Mouse (Mus musculus) testis, postnatal 14 days (tissue): ENCODE measurements around the gene Ralgps1.

Source experiments
- DNase-seq: peaks from one replicate; pipeline ENCODE4 v3.0.0; 2021; ENCODE audit warnings: low spot score

Gene Ralgps1

DNA sequence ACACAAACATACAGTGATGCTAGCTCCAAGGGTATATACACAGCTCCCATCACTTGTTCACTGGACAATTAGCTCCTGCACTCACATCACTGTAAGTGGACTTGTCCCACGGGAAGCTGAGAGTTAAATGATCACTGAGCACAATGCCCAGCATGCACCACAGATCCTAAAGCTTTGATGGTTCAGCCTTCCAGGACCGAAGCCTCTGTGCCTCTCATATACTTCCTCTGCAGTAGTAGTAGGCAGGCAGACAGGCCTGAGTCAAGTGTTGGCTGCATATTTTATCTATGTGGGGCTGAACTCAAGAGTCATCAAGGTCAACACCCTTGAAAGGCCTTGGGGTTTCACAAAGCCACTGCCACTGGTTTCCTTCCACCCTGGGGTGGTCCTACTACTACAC lies 49.6 kb downstream of the Ralgps1 start:
- no peak for DNase-seq

DNA sequence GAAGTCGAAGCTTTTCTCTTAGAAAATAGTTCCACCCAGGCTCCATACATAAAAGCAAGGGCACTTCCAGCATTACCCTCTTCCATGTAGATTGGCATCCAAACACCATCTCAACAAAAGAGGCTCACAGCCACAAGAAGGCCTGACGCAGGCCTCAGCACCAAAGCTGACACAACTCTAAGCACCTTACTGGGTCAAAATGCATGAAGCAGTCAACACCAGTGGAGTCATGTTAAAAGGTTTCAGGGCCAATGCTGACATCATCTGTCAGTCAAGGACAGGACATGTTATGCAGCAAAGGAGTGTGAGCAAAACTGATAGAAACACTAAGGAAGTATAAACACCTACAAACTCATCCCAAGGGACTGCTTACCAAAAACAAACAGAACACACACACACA lies 50.3 kb downstream of the Ralgps1 start:
- no peak for DNase-seq

DNA sequence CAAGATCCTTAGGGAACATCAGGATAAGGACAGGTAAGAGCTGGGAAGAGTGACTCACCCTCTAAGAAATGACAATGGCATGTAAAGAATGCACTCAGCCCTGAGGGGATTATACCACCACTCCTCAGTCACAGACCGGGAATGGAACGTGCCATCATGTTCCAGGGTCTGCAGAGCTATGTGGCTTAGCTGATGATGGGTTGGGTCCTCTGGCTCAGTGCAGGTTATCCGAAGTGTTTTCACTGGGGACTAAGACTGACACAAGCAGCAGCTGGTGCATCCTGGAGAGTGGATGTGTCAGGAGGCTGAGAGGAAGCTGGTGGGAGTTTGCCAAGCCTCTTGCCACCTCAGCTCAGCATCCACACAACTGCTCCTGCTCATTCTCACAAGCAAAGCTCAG lies 50.7 kb downstream of the Ralgps1 start:
- DNase-seq: no peak

DNA sequence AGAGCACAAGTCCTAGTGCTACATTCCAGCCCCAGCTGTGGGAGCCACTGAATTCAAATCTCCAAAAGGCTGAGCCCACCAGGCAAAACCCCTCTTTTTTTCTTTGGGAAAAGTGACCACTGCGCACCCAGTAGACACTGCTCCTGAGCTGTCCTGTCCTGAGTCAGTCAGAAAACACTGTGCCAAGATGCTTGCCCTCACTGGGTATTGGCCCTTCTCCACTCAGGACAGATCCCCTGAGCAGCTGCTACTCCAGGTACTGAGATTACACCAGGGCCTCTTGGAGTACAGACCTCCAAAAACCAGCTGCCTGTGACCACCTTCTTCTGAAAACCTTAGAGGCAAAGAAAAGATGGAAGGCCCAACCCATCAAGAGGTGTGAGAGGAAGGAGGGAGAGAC lies 51.4 kb downstream of the Ralgps1 start:
- DNase-seq: no peak

DNA sequence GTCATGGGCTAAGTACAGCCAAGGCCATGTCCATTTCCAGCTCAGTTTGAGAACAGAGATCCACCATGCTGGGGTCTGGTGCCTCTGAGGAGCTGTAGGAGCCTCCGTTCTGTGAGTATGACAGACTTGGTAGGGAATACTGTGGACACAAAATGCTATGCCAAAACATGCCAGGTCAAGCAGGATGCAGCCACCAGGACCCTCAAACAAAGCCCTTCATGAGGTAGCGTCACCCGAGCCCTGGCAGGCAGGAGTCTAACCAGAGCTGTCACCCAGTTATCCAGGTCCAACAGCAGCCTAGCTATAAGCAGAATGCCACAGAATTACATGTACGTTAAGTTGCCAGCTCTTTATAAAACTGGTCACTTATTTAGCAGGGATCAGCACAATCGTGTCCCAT lies 51.8 kb downstream of the Ralgps1 start:
- no peak for DNase-seq

DNA sequence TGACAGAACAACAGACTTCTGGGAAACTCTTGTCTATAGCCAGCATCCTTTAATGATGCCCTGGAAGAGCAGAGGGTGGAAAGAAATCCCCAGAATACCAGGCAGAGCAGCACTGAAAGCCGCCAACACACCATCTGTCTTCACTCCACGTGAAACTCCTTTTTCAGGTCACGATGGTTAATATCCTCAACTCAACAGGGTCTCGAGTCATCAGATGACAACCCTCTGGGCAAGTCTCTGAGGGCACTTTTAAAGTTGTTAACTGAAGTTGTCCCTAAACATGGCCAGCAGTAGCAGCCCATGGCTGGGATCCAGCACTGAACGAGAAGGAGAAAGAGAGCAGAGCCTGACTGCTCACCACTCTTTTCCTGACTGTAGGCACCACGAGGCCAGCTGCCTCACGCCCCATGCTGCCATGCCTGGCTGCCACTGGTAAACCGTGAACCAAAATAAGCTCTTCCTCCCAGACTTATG lies 52.8 kb downstream of the Ralgps1 start:
- no peak for DNase-seq

DNA sequence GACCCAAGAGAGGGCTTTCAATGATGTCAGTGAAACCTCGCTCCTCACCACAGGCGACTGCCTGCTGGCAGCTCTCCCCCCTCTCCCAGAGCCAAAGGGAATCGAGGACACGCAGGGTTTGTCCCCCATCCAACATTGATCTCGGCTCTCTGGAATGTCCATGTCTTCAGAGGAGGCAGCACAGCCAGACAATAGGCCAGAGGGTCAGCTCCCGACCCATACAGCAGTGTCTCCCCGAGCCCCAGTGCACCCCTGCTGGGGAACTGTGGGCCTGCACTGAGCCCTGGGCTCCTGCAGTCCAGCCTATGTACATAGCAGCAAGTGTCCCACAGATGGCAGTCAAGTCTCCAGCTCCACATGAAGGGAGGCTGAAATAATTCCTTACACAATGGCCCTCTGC lies 54.8 kb downstream of the Ralgps1 start:
- peak; percentile 71 for DNase-seq

DNA sequence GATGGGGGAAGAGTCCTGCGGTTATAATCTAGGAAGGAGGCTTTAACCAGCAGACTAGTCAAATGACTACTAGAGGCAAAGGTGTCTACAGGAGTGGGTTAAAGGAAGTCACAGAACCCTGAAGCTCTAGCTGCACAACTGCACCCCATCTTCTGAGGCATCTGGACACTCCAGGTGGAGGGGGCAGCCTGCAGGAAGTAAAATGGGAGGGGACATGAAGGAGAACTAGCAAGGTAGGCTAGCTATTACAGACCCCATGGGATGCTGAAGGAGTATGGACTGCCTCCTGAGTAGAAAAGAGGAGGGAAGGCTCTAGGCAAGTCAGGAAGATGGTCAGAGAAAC lies 55.3 kb downstream of the Ralgps1 start:
- DNase-seq: no peak

DNA sequence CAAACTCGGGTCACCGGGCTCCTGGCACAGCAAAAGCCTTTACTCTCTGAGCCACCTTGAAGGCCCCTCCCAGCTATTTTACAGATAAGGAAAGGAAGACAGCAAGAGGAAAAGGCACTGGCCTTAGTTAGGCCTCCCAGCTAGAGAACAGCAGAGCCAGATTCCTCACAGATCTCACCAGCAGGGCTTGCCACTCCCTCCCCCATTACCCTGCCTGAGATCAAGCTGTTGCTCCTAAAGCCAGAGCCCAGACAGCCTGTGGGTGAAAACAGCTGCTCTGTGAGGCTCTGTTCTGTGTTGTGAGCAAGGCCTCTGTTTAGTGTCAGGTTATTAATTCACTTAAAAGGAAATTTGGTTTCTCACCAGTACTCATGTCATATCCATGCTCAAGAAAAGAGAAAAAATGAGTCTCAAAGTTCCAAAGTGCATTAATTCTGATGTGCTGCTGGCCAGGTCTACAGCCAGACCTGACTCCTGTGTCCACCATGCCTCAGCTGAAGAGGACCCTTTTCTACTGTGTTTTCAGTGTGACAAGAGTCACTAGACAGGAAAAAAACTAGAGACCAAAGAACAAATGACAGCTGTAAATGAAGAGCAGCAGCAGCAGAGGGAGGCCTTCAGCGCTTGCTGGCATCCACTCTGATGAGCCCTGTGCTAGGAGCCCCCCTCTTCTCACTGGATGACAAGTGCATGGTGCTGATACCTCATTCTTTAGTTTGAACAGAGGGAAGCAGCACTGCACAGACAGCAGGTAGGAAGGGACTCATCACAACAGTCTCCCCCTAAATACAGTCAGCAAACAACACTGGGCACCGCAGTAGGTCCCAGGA lies 55.8 kb downstream of the Ralgps1 start:
- DNase-seq: no peak

DNA sequence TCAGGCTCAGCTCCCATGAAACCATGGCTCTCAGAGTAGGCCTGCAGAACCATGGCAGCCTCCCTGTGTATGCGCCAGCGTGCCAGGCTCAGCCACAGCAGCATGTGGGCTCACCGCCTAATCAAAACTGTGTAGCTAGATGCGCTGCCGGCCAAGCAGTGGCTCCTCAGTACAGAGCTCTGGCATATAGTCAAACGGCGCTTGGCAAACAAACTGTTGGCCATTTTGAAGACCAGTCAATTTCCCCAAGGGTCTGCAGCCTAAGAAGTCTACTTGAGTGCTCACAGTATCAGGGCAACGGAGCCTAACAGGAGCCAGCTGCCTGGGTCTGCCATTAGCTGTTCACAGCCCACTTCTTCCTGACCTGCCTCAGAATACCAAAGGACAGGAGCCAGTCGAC lies 61.9 kb downstream of the Ralgps1 start:
- DNase-seq: no peak

DNA sequence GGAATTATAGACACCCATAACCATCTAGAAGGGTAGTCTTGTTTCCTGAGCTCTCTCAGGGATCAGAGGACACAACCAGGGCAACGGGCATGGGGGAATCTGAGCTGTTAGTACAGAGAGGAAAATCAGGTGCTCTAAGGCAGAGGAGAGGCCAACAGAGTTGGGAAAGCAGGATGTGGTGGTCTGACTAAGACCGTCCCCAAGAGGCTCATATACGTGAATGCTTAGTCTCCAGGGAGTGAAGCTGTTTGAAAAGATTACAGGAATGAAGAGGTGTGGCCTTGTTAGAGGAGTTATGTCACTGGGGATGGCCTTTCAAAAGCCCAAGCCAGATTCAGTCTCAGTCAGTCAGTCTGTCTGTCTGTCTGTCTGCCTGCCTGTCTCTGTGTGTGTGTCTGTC lies 64.7 kb downstream of the Ralgps1 start:
- DNase-seq: no peak

DNA sequence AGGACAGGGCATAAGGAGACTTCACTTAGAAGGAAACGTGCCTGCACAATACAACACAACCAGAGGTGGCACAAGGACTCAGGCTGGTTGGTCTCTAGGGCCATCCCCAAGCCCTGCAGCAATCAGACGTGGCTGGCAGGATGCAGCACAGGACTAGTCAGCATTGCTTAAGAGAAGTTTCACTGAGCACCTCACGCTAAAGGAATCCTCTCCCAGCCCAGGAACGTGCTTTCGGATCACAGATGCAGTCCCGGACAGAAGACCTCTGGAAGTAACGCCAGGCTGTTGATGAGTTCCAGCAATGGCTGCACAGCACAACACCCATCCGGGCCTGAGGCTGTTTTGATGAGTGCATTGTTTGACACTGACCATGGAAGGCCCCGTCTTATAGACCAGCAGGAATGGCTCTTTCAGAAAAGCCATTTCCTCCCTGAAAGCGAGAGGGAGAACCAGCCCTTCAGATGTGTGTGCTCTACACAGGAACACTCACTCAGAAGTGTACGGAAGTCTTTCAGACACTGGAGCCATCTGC lies 67.8 kb downstream of the Ralgps1 start:
- DNase-seq: no peak

DNA sequence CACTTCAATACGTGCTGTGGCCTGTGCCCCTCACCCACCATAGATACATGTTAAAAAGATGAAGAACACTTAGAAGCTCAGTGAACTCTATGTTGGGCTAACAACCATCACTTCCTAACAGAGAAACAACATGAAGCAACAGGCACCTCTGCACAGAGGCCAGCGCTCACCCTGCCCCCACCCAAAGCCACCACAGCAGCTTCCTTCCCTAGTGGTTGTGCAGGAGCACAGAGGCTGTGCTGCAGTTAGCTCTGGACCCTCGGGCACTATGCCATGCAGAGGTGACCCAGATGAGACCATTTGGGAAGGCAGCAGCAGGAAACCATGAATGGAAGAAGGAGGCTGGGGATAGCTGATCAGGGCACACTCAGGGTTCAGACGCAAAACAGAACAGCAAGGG lies 68.5 kb downstream of the Ralgps1 start:
- no peak for DNase-seq

DNA sequence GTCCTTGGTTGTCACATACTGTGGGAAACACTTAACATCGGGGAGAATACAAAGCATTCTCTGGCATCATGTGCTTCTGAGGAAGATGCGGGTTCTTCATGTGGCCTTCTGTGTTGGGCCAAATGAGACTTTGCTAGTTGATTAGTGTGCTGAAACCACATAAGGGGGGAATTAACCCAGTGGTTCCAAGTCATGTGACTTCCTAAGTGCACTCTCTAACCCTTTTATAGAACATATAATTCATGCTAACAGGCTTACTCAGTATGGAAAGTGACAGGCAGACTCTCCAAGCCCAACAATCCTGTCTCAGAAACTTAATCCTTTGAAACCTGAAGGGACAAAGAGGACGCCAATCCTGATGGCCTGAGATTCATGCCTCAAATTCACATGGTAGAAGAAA lies 68.9 kb downstream of the Ralgps1 start:
- no peak for DNase-seq

DNA sequence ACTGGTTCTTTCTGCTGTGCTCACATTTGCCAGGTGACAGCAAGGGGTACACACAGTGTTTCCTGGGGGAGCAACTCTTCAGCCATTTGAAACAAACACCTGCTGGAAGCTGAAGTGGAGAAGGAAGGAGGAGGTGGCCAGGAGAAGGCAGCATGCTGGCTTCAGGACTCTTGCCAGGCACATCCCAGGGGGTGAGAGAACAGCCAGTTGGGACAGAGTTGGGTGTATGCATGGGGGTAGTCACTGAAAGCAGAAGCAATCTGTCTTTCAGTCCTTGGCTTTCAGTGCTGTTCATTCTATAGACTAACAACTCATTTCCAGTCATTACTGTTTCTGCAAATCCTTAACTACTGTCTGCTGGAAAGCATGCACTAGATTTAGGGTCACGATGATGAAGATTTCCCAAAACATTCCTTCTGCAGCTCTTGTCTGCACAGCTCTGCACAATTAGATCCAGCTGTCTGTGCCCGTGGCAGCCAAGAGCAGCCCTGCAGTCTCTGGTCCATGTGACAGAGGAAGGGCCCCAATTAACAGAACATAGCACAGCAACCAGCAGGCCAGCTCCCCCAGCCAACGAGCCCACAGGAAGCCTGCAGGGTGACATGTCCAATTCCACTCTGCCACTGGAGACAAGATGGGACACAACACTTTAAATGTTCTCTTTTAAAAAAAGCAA lies 70.8 kb downstream of the Ralgps1 start:
- no peak for DNase-seq

DNA sequence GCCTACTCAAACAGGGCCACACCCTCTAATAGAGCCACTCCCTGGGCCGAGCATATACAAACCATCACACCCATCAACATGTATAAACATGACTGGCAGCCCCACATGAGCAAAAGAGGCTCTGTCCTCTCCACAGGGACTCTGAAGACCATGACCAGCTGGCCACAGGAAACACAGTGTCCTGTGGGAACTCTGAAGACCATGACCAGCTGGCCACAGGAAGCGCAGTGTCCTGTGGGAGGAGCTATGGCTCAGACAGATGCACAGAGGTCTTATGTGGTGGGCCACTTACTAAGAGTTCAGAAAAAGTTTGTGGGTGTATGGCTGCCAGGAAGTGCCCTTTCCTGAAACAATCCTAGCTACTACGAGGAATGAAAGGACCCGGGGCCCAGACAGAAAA lies 72.4 kb downstream of the Ralgps1 start:
- DNase-seq: no peak

DNA sequence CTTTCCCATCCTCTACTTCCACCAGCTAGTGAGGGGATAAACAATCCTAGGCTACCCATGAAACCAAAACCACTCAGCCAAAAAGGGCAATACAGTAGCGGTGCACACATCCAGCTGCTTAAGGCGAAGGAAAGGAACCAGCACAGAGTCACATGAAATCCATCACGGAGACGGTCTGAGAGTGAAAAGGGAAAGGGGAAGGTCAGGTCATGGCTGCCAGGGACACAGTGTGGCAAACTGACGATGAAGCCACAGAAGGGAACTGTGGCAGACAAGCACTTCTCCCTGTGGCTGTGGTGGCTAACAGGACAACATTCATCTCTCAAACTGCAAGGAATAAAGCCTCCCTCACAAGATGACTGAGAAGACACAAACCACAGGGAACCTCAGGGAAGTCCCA lies 76.2 kb downstream of the Ralgps1 start:
- no peak for DNase-seq

DNA sequence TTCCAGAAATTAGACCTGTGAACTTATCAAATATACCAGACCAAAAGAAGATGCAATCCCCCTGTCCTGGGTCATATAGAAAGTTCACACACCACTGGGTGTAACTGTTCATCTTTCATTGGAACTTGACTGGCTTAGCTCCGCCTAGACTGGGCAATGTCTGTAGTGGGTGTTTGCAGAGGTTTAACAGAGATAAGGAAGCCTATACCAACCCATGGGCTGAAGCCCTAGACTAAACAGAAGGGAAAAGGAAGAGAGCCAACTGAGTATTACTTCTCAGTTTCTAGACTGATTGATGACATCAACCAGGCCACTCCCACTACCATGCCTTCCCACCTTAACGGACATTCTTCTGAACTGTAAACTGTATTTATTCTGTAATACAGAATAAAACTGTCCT lies 79.2 kb downstream of the Ralgps1 start:
- no peak for DNase-seq

DNA sequence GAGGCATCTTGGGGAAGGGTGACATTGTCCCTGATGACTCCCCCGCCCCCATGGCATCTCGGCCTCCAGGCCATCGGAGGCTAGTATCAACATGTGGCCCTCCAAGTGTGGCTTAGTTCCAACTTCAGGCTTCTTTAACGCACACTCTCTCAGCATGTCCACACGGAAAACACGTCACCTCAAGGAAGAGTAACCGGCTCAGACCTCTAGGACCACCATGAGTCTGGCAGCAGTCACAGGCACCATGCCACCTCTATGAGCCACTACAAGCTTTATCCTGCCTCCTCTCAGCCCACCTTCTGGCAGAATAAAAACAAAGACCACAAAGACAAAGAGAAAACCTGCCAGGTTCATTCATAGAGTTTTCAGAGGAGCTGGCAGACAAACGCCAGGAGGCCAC lies 80.8 kb downstream of the Ralgps1 start:
- no peak for DNase-seq

DNA sequence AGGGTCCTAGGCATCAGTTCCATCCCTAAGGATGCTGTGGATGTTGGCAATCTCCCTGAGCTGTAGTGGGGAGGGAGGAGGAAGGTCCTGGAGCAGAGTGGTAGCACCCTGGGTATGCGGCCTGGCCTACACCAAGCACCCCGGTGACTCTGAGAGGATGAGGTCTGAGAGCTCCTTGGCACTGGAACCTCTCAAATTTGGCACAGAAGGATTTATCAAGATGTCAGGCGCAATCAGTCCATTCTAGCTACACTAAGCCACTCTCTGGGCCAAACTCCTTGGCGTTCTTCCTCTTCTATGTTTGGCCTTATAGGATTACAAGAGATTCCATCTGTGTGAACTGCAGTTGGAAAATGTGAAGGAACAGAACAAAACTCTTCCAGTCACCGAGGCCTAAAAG lies 82.4 kb downstream of the Ralgps1 start:
- no peak for DNase-seq

DNA sequence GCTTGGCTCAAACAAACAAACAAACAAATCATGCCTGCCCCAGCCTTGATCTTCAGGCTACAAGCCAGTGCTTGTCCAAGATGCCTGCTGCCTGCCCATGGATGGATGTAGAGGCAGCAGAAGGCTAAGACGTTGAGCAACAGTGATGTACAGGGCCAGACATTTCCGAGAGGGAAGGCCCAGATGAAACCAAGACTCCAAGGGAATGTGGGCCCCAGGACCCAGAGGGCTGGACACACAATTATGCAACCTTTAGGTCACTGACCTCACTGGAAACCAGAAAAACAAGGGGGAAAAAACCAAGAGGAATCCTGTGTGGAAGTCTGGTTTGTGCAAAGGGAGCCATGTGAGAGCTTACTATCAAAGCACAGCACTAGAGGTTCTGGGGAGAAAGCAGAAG lies 87.6 kb downstream of the Ralgps1 start:
- DNase-seq: no peak

DNA sequence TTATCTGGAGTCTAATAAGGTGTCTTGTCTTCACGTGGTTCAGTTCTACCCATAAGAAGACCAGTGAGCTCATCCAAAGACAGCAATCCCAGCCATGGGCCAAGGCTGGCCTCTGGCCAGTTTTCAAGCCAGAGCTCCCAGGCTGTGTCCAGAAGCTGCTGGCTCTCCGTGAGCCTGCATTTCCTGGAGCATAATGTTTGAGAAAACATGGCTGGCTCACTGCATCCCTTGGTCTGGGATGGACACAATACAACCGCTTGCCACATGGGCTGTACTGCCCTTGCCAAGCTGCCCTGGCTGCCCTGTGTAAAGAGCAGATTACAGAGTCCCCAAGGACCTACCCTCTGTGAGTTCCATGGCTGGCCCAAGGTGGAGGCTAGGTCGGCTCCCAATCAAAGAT lies 88.4 kb downstream of the Ralgps1 start:
- DNase-seq: peak; percentile 33

DNA sequence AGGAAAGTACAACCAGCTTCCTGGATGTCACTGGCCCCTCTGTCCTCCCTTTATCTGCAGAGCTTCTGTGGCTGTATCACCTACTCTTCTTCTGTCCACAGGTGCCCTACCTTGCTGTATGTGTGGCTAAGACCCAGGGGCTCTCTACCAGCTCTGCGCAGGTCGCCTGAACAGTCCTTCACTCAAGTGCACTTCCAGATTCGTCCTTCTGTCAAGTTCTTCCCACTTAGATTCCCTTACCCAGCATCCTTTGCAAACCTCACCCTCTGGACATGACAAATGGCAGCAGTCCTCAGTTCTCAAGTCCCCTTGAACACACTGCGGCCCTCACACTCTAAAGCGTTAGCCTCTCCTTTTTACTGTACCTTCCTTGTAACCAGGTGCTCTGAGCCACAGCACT lies 89.5 kb downstream of the Ralgps1 start:
- DNase-seq: no peak

DNA sequence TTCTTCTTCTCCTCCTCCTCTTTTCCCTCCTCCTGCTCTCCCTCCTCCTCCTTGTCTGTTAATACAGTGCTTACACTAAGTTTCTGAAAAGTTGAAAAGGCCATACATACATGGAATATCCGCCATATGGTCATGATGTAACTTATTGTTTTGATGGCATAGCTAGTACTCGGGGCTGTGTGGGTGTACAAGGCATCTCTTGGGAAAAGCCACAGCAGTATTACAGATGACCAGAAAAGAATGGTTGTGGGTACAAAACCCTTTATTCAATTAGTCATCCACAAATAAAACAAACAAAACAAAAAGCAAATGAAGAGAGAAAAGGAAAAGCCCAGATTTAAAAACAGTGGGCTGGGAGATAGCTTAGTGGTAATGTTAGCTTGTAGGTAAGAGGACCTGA lies 90.8 kb downstream of the Ralgps1 start:
- no peak for DNase-seq
